Mouse (Mus musculus) bone marrow macrophage, adult 2 months (primary cell): ENCODE data around the gene P2ry2.

Experiments
- CTCF ChIP-seq: IDR thresholded peaks from 2 replicates; pipeline ENCODE4 v1.5.1; 2012; ENCODE audit warnings: low read depth, mild to moderate bottlenecking, low read length, moderate library complexity
- POLR2A ChIP-seq: IDR thresholded peaks from 2 replicates; pipeline ENCODE4 v1.6.1; 2012; ENCODE audit warnings: mild to moderate bottlenecking, low read depth, low read length, borderline replicate concordance

- TF ChIP-seq CTCF (no peak), POLR2A (no peak)
Observed at GRCm38 (mm10) chr7:100995951-100996350, 16.7 kb downstream of the P2ry2 start.
